Mouse (Mus musculus) layer of hippocampus, adult 11-12 months (tissue): ENCODE data around the gene Zfp386.
"Not testable (repeated sequence)": the region's sequence is repeated elsewhere in the genome, so short reads cannot be mapped to it uniquely, and the experiment has no call there.

Source experiments
- DNase-seq: peaks from one replicate; pipeline ENCODE4 v3.0.0; 2022; ENCODE audit warnings: low spot score

Zfp386 gene

DNA sequence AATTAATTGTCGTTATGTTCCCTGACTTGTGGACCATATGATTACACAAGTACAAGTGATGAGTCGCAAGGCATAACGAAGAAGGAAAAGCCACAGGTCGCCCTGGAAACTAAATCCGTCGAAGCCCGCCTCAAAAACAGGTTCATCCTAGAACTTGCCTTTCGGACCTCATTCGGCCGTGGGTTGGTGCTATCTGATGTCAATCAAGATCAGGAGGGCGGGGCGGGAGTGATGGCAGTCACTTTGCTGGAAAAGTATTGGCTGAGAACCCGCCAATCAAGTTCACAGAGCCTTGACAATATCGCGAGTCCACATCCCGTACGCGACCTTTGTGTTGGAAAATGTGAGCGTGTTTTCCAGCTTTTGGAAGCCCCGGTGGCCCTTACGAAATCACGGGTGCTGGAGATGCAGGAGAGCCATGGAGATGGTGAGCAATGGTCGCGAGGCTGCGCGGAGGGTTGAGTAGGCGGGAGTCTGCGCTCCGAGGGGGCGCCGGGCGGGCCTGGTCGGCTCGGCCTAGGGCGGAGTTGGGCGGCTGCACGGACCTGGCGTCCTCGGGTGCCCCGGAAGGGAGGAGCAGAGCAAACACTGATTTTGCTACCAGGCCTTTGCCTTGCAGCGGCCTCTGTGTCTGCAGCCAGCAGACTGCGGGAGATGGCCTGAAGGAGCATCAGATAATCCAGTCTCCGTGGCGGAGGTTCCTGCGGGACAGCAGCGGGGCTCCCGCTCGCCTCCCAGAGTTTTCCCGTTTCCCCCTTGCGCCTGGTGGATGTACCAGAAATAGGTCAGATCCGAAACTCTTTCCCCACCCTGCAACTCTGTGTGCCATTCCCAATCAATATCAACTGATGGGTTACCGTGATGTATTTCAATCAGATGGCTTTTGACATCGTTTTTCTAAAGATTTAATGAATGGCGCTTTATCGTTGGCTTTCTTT, at the start of gene Zfp386:
Gene Zfp386 (plus strand): TSS at position 285 of the 938 bp plus-strand sequence.
- DNase-seq: peak; percentile 99

- DNase-seq: not testable (repeated sequence)
Measured at GRCm38 (mm10) chr12:115999784-116000183, 47.7 kb upstream of the Zfp386 start.

- DNase-seq: not testable (repeated sequence)
Measured at GRCm38 (mm10) chr12:116002946-116003345, 44.6 kb upstream of the Zfp386 start.

DNA sequence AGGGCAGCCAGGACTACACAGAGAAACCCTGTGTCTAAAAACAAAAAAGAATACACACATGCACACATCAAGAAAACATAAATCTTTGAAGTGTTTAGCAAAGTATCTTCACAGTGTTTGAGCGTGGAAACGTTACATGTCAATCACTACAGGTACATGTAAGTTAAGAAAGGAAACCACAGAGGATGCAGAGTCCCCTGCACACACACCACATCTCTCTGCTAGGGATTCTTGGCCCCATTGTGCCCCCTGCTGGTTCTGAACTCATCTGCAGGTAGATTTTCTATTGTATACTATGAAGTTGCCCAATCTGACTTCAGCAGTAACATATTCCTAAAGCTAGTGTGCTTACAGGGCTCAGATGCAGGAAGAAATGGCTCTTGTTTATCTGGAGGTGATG, 36.7 kb upstream of the Zfp386 start:
- no peak for DNase-seq

DNA sequence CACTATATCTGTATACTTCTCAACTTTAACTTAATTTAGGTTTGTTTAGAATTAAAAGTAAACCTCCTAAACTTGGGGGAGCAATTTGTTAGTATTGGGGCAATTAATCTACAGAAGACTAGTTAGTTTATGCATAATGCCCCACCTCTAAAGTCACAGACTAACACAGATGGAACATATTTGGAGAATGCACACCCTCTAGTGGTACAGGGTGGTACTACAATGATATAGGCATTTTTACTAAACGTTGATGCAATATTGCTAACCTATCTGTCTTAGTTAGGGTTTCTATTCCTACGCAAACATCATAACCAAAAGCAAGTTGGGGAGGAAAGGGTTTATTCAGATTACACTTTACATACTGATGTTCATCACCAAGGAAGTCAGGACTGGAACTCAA, 19.4 kb upstream of the Zfp386 start:
- DNase-seq: no peak

DNA sequence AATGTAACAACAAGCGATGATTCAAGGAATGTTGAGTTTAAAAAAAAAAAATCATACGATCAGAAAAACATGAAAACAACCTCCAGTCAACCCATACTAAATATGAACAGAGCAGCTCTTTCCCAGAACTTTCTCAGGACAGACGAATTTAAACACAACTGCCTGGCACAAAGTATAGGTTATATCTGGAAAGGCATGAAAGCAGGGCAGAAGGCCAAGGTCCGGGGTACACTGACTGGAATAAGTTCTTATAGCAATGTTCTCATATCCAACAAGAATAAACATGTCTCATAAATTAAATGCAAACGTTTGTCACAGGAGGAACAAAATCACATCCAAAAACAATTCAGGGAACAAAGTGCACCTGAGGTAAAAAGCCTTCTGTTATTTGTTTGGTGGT, 12.2 kb upstream of the Zfp386 start:
- no peak for DNase-seq

- DNase-seq: no peak
Measured at GRCm38 (mm10) chr12:116044785-116045184, 2.7 kb upstream of the Zfp386 start.

DNA sequence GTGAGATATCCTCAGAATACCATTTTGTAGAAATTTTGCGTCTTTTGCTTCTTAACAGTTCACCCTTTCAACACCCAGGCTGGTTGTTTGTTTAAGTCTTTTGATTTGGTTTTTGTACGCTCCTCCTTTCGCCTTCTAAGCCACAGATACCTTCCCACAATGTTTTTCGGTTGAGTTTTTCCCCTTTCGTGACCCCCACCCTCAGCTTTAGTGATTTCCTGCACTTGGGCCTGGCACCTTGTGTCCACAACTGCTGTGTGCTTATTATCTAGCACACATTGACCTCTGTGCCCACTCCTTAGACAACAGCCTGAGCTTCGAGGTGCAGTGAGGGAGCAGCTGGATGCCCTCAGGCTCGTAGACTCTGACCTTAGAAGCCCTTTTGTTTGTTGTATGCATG, 1.2 kb downstream of the Zfp386 start:
- no peak for DNase-seq

- DNase-seq: no peak
Measured at GRCm38 (mm10) chr12:116049236-116049635, 1.7 kb downstream of the Zfp386 start.

GRCm38 (mm10) chr12:116049701-116050100, 2.2 kb downstream of the Zfp386 start:
- DNase-seq: no peak

- no peak for DNase-seq
Measured at GRCm38 (mm10) chr12:116054342-116054741, 6.8 kb downstream of the Zfp386 start.

- no peak for DNase-seq
Measured at GRCm38 (mm10) chr12:116056112-116056511, 8.6 kb downstream of the Zfp386 start.

DNA sequence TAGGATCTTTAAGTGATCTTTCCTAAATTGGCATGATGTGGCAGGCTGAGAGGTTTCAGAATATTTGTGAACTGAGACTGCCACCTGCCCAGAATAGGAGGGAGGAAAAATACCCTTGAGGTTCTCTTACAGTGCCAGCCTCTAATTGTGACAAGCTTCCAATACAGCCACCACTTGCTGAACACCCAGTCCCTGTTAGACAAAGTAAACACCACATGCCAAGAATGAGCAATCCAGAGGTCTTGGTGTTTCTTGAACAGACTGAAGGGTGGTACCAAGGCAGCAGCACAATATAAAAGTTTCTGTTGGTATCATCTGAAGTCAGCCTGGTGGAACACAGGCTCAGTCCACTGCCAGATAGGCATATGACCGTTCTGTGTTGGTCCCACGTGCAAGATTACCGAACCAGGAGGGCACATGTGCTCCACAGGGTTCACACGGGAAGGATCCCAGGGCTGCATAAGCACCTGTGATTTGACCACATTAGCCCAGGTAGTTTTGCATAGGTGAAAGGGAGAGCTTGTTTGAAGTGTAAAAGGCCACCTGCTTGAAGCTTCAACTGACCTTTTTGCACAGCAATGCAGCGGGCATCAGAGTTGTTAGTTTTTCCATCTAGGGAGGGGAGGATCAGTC, 14.2 kb downstream of the Zfp386 start:
- DNase-seq: no peak

GRCm38 (mm10) chr12:116062194-116062583, 14.7 kb downstream of the Zfp386 start:
- DNase-seq: no peak

GRCm38 (mm10) chr12:116063020-116063419, 15.5 kb downstream of the Zfp386 start:
- DNase-seq: no peak

DNA sequence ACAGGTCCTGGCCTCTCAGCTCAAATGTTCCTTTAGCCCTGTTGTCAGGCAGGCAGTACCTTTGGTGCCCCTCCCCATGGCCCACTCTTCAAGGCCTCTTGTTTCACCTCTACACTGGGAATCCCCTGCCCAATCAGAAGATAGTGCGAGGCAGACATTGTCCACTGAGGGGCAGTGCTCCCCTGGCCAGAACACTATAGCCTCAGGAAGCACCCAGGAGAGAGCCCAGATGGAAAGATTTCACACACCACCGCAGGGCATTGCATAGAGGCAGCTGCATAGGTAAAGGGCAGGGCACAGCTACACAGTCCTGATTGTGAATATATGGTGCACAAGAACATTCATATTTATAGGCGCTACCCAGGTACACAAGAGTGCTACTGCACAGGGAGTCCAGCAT, 23.5 kb downstream of the Zfp386 start:
- peak; percentile 28 for DNase-seq

DNA sequence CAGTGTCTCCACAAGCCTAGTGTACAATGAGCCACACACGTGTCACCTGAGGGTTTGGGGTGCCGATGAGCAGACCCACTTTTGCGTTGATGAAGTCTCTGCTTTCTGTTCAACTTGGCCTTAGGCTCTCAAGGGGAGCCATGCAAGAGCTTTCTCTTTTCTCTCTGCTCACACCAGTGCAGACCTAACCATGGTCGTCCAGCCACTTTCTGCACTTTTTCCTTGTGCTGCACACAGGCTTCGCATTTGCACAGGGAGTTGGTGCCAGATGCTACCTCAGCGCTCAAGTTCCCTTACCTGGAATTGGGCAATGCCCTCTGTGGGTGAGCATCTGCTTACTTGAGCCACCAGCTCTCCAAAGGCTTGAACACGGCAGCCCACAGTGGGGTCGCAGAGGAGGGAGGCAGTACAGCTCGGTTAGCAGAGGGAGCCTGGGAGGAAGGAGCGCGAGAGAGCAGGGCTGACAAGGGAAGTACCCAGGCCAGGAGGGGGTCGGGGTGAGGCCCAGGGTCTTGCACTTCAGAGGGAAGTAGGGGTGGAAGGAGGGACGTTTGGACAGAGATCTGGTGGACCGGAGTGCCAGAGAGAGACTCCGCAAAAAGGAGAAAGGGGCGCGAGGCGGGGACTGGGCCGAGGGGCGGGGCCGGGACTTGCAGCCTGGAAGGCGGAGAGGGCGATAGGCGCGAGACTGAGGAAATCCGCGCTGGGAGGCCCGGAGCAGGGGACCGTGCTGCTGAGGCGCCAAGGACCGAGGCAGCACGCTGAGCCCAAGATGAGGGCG, 29.7 kb downstream of the Zfp386 start, which contains the start of gene Vipr2:
Gene Vipr2 (plus strand): TSS at position 653 of the 781 bp plus-strand sequence.
- no peak for DNase-seq

GRCm38 (mm10) chr12:116077855-116078366, 30.4 kb downstream of the Zfp386 start:
- no peak for DNase-seq

- DNase-seq: no peak
Measured at GRCm38 (mm10) chr12:116083125-116083524, 35.6 kb downstream of the Zfp386 start.

- no peak for DNase-seq
Measured at GRCm38 (mm10) chr12:116084294-116084693, 36.8 kb downstream of the Zfp386 start.

DNA sequence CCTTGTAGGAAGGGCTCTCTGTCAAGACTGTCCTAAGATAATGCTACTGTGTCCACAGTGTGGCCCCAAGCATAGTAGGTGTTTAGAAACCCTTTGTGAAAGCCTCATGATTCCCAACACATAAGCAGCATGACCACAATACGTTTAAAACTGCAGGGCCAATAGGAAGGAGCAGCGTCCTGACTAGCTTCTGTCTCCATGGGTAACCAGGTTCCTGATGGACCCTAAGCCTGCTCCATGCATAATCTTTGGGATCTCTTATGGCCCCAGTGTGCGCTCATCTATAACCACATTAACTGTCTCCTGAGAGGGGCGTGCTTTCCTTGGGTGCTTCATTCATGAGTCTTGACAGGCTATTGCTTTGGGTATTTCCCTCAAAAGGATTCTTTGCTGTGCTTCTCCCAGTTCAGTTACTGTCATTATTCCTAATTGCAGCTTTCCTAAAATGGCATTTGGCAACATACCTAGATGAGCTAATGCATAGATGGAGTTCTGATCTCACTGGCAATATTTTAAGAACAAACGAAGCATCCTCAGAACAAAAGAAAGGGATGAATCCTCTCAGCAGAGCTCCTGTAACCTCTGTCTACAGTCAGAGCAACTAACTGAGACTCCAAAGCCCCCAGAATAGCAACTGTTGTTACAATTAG, 39.6 kb downstream of the Zfp386 start:
- no peak for DNase-seq

DNA sequence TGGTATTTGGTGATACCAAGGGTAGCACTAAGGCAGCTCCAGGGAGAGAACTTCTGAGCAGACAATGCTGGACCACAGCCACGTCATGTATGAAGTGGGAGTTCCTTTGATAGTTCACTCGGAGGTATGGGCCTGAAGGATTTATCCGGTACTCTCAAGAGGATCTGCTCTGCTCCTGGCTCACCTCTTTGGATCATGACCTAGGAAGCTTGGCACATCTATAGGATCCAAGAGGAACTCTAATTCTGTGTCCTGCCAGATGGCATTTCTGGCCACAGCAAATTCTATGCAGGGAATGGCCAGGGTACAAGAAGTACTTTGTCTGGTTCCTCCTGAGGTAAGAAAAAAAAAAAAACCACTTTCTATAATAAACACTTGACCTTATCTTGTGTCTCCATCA, 42.3 kb downstream of the Zfp386 start:
- no peak for DNase-seq
